Mouse (Mus musculus) liver, embryonic 14.5 days (tissue): ENCODE data around the gene Lyrm4.

Source experiments
- CTCF ChIP-seq: IDR thresholded peaks from 2 replicates; pipeline ENCODE4 v1.5.1; 2016; ENCODE audit warnings: antibody characterized with exemption, low read depth, control low read depth
- EP300 ChIP-seq: IDR thresholded peaks from 2 replicates; pipeline ENCODE4 v1.6.1; 2016; ENCODE audit warnings: antibody characterized with exemption, low read depth

DNA sequence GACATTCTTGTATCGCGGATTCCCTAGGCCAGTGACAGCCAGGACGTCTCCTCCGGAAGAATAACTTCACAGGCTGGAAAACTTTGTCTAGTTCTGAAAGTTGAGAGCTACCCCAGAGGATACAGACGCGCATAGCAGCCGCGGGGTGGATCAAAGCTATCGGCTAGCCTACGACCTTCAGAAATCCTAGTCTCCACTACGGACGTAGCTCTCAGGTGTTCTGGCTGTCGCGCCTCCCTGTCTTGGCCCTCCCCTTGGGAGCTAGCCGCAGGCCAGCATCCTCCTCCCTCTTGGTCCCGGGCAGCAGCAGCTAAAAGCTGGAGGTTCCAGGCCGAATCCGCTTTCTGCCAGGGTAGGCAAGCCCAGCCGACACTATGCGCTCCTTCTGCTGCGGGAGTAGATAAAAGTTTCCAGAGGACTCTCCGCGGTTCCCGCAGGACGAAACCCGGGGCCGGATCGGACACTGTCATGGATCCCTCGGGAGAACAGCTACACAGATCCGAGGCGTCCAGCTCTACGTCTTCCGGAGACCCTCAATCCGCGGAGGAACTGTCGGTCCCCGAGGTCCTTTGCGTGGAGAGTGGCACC is 149.1 kb downstream of the Lyrm4 start:
- TF ChIP-seq CTCF (no peak), EP300 (no peak)
